Mouse (Mus musculus) kidney, postnatal 25 days (tissue): ENCODE measurements around the gene Notch1.

Source experiments
- DNase-seq, 2 experiments: peaks; one replicate each; pipeline ENCODE4 v3.0.0; 2021; ENCODE audit warnings: mixed read lengths in 2 of 2

The Notch1 gene

GRCm38 (mm10) chr2:26445666-26446445 lies 70.6 kb downstream of the Notch1 start:
- peak; percentile 93 to 98 for DNase-seq

GRCm38 (mm10) chr2:26444946-26445665 lies 71.4 kb downstream of the Notch1 start, which contains the start of gene Sec16a:
Gene Sec16a, minus strand, starts transcription at chr2:26445216.
- DNase-seq = peak; percentile 100

GRCm38 (mm10) chr2:26444368-26444767 lies 72.1 kb downstream of the Notch1 start:
- no peak for DNase-seq

GRCm38 (mm10) chr2:26443876-26444275 lies 72.6 kb downstream of the Notch1 start:
- no peak for DNase-seq

GRCm38 (mm10) chr2:26442843-26443242 lies 73.6 kb downstream of the Notch1 start:
- no peak for DNase-seq

GRCm38 (mm10) chr2:26441688-26442087 lies 74.8 kb downstream of the Notch1 start:
- DNase-seq = no peak

GRCm38 (mm10) chr2:26441261-26441660 lies 75.2 kb downstream of the Notch1 start:
- no peak for DNase-seq

- DNase-seq = no peak
Observed at GRCm38 (mm10) chr2:26439671-26440070, 76.8 kb downstream of the Notch1 start.

- DNase-seq = no peak
Observed at GRCm38 (mm10) chr2:26438373-26438772, 78.1 kb downstream of the Notch1 start.

- DNase-seq = no peak
Observed at GRCm38 (mm10) chr2:26437221-26437620, 79.2 kb downstream of the Notch1 start.

GRCm38 (mm10) chr2:26434791-26435572 lies 81.5 kb downstream of the Notch1 start:
- peak; percentile 66 to 86 for DNase-seq

- DNase-seq = no peak
Observed at GRCm38 (mm10) chr2:26429851-26430250, 86.6 kb downstream of the Notch1 start.

- DNase-seq = no peak
Observed at GRCm38 (mm10) chr2:26424541-26424940, 91.9 kb downstream of the Notch1 start.

- DNase-seq = peak; percentile 50 to 80
Observed at GRCm38 (mm10) chr2:26423086-26423485, 93.4 kb downstream of the Notch1 start.

GRCm38 (mm10) chr2:26421969-26422368 lies 94.5 kb downstream of the Notch1 start:
- peak in 1 of 2 experiments; percentile 13 for DNase-seq

- no peak for DNase-seq
Observed at GRCm38 (mm10) chr2:26418120-26418519, 98.3 kb downstream of the Notch1 start.

- peak in 1 of 2 experiments; percentile 10 for DNase-seq
Observed at GRCm38 (mm10) chr2:26417066-26417465, 99.4 kb downstream of the Notch1 start.

- peak; percentile 33 to 77 for DNase-seq
Observed at GRCm38 (mm10) chr2:26410931-26411411, 105.5 kb downstream of the Notch1 start.

- peak in 1 of 2 experiments; percentile 40 for DNase-seq
Observed at GRCm38 (mm10) chr2:26410091-26410490, 106.4 kb downstream of the Notch1 start.

- DNase-seq = no peak
Observed at GRCm38 (mm10) chr2:26409362-26409761, 107.1 kb downstream of the Notch1 start.

- DNase-seq = peak; percentile 97 to 99
Observed at GRCm38 (mm10) chr2:26408515-26409356, 107.7 kb downstream of the Notch1 start, which contains the start of gene Inpp5e. Gene Inpp5e, minus strand, starts transcription at chr2:26409203.
